Mouse (Mus musculus) ES-Bruce4 (cell line): ENCODE measurements around the gene Atp6v1f.

Experiments used
- CTCF ChIP-seq: IDR thresholded peaks from one replicate; pipeline ENCODE4 v1.8.1; 2011; ENCODE audit warnings: low read depth, low read length
- POLR2A ChIP-seq: IDR thresholded peaks from one replicate; pipeline ENCODE4 v1.8.1; 2011; ENCODE audit warnings: low read length; ENCODE audit not compliant: insufficient read depth

DNA sequence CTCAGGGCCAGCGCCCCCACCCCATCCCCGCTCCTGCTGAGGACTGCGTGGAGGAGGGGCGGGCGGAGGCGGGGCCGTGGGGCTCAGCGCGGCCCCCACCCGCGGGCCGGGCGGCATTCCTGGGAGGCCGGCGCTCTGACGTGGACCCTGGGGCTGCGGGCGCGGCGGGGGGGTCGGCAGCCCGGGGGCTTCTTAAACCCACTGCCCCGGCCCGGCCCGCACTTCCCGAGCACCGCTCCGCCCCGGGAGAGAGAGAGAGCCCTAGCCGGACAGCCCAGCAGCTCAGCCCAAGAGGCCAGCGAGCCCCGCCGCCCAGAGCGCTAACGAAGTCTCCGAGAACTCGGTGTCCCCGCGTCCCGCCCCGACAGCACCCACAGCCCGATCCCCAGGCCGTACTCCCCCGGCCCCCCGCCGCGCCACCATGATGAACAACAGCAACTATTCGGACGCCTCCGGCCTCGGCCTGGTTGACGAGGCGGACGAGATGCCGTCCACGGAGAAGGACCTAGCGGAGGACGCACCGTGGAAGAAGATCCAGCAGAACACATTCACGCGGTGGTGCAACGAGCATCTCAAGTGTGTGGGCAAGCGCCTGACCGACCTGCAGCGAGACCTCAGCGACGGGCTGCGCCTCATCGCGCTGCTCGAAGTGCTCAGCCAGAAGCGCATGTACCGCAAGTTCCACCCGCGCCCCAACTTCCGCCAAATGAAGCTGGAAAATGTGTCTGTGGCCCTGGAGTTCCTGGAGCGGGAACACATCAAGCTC, 34.3 kb upstream of the Atp6v1f start, which contains the start of gene Flnc:
- no peak for TF ChIP-seq CTCF
- TF ChIP-seq POLR2A = no peak
